Mouse (Mus musculus): Measurements from ENCODE around the gene Pdap1. TPM values are rescaled to one million over a fixed set of nuclear protein-coding genes. Genes with fewer than 3 reads are reported as not detected.
A peak's percentile ranks its signal among the peaks of the same experiment; 100 is the strongest.
"Not testable (repeated sequence)": the region's sequence is repeated elsewhere in the genome, so short reads cannot be mapped to it uniquely, and the experiment has no call there.

Pdap1 gene
- polyA plus RNA-seq, 1 experiment from 2014 or later: 145 TPM

DNA sequence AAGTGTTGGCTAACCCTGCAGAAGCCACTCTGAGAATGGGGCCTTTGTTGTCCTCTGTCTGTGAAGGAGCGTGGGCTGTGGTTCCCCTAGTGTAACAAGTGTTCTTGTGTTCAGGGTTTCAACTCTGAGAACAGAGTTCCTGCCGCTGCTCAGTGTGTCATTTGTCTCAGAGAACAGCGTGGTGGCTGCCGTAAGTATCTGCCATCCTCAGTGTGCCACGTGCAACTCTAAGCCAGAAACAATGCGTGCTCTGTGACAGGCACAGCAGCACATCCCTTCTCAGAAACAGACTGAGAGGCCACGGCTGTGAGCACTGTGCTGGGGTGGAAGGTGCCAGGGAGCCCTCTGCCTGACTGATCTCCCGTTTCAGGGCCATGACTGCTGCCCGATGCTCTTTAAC lies 35.7 kb downstream of the Pdap1 start:
- H3K27ac ChIP-seq: no peak overlapping the region
- peaks cover 100% of the 10 kb centered on the region for H3K36me3 ChIP-seq
- no peak overlapping the region for H3K9ac ChIP-seq (replicated peaks)
- no peak overlapping the region for H3K4me3 ChIP-seq (replicated peaks)
- H3K9me3 ChIP-seq: no peaks in the 10 kb centered on the region
- H3K4me2 ChIP-seq: no peak overlapping the region
- H3K4me1 ChIP-seq (replicated peaks): no peaks in the 10 kb centered on the region
- WGBS: 90% methylated on average over 9 of the region's 9 CpGs
- no peak for ATAC-seq (ENCODE audit: insufficient number of reproducible peaks, insufficient read depth, low FRiP score, low TSS enrichment, low read depth)
- no peaks in the 10 kb centered on the region for H3K27me3 ChIP-seq

DNA sequence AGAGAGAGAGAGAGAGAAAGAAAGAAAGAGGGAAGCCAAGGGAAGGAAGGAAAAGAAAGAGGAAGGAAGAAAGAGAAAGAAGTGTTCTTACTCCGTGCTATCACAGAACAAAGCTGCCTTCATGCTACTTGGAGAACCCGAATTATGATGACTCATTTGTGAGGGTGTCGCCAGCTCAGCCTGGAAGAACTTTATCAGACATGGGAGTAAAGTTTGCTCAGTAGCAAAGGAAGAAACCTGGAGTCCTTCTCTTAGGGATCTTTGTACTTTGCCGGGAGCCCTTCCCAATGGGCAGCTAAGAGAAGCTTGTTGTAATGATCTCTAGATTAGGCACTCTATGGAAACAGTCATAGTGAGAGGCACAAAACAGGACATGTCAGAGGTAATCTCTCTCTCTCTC lies 37.3 kb downstream of the Pdap1 start:
- no peaks in the 10 kb centered on the region for H3K27me3 ChIP-seq
- H3K4me2 ChIP-seq: no peak overlapping the region
- H3K4me3 ChIP-seq (replicated peaks): no peak overlapping the region
- ATAC-seq (ENCODE audit: insufficient number of reproducible peaks, insufficient read depth, low FRiP score, low TSS enrichment, low read depth): no peak
- H3K9ac ChIP-seq (replicated peaks): no peak overlapping the region
- H3K36me3 ChIP-seq: peaks cover 97% of the 10 kb centered on the region
- H3K9me3 ChIP-seq: no peaks in the 10 kb centered on the region
- H3K27ac ChIP-seq: no peak overlapping the region
- no peaks in the 10 kb centered on the region for H3K4me1 ChIP-seq (replicated peaks)
- WGBS: 95% methylated on average over 4 of the region's 4 CpGs

DNA sequence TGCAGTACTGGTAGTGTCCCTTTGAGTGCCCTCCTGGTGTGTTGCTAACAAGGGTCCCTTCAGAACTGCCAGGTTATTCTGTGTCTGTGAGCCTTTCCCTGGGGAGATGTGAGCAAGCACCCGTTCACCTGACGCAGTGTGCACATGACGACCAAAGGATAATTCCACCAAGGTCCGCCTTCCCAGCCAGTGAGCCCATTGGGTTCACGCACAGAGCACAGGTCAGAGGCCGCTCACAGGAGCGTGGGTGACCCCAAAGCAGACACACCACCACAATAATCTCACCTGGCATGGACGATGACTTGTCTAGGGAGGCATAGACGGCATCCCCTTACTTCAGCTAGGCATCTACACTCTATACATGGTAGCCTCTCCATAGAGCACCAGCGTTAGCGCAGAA lies 38.6 kb downstream of the Pdap1 start:
- ATAC-seq (ENCODE audit: insufficient number of reproducible peaks, insufficient read depth, low FRiP score, low TSS enrichment, low read depth); H3K4me3 ChIP-seq (replicated peaks); H3K27ac ChIP-seq; H3K9ac ChIP-seq (replicated peaks); H3K27me3 ChIP-seq; H3K4me1 ChIP-seq (replicated peaks); H3K9me3 ChIP-seq; H3K4me2 ChIP-seq: not testable (repeated sequence)
- peaks cover 97% of the 10 kb centered on the region for H3K36me3 ChIP-seq
- WGBS: 94% methylated on average over 11 of the region's 11 CpGs

DNA sequence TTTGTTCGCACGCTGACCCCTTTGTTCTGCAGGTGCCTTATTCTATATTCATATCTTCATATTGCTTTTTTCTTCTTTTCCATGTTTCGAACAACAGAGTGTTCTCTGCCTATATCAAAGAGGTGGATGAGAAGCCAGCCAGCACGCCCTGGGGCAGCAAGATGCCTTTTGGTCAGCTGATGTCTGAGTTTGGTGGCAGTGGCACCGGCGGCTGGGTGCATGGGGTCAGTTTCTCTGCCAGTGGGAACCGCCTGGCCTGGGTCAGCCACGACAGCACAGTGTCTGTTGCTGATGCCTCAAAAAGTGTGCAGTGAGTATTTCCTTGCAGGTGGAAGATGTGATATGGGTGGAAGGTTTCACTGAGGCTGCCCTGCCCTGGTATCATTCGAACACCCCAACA lies 39.1 kb downstream of the Pdap1 start:
- H3K9me3 ChIP-seq: no peaks in the 10 kb centered on the region
- ATAC-seq (ENCODE audit: insufficient number of reproducible peaks, insufficient read depth, low FRiP score, low TSS enrichment, low read depth): no peak
- H3K27ac ChIP-seq: no peak overlapping the region
- no peak overlapping the region for H3K9ac ChIP-seq (replicated peaks)
- H3K4me1 ChIP-seq (replicated peaks): no peaks in the 10 kb centered on the region
- no peak overlapping the region for H3K4me3 ChIP-seq (replicated peaks)
- peaks cover 97% of the 10 kb centered on the region for H3K36me3 ChIP-seq
- 92% methylated on average over 9 of the region's 9 CpGs for whole genome bisulfite sequencing
- no peaks in the 10 kb centered on the region for H3K27me3 ChIP-seq
- no peak overlapping the region for H3K4me2 ChIP-seq

DNA sequence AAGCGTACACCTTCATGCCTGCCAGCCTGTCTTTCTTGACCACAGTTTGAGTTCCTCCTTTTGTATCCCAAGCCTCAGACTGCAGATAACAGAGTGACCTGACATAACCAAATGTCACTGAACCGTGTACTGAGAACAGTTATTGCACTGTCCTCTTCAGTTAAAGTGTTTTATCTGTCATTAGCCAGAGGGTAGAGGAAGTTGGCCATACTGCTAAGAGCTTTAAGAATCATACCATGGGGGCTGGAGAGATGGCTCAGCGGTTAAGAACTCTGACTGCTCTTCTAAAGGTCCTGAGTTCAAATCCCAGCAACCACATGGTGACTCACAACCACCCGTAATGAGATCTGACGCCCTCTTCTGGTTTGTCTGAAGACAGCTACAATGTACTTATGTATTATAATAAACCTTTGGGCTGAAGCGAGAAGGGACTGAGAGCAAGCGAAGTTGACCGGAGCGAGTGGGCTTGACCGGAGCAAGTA lies 41.7 kb downstream of the Pdap1 start:
- no peak for ATAC-seq (ENCODE audit: insufficient number of reproducible peaks, insufficient read depth, low FRiP score, low TSS enrichment, low read depth)
- 92% methylated on average over 10 of the region's 10 CpGs for WGBS
- Histone ChIP-seq H3K9me3 (no peaks in the 10 kb centered on the region), H3K4me1 (replicated peaks) (no peaks in the 10 kb centered on the region), H3K4me2 (no peak overlapping the region), H3K27me3 (no peaks in the 10 kb centered on the region), H3K36me3 (peaks cover 95% of the 10 kb centered on the region), H3K9ac (replicated peaks) (no peak overlapping the region), H3K4me3 (replicated peaks) (no peak overlapping the region), H3K27ac (no peak overlapping the region)

DNA sequence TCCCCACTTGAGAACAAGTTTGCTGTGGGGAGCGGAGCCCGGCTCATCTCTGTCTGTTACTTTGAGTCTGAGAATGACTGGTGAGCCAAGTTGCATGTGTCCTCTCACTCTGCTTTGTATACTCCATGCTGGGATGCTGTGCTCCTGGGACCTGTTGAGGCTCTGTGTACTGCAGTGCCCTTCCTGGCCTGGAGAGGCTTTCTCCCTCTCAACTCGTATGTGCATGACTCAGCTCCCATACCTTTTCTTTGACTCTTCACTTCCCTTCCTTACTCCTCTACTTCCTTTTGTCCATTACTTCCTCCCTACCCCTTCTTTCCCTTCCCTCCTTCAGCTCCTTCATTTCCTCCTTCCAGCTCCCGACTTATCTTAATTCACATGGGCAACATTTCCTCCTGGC lies 43.8 kb downstream of the Pdap1 start:
- H3K36me3 ChIP-seq: peaks cover 93% of the 10 kb centered on the region
- H3K9me3 ChIP-seq: no peaks in the 10 kb centered on the region
- H3K27ac ChIP-seq: no peak overlapping the region
- H3K4me2 ChIP-seq: no peak overlapping the region
- no peak for ATAC-seq (ENCODE audit: insufficient number of reproducible peaks, insufficient read depth, low FRiP score, low TSS enrichment, low read depth)
- WGBS: 90% methylated on average over 4 of the region's 4 CpGs
- no peaks in the 10 kb centered on the region for H3K4me1 ChIP-seq (replicated peaks)
- H3K9ac ChIP-seq (replicated peaks): no peak overlapping the region
- no peaks in the 10 kb centered on the region for H3K27me3 ChIP-seq
- no peak overlapping the region for H3K4me3 ChIP-seq (replicated peaks)

DNA sequence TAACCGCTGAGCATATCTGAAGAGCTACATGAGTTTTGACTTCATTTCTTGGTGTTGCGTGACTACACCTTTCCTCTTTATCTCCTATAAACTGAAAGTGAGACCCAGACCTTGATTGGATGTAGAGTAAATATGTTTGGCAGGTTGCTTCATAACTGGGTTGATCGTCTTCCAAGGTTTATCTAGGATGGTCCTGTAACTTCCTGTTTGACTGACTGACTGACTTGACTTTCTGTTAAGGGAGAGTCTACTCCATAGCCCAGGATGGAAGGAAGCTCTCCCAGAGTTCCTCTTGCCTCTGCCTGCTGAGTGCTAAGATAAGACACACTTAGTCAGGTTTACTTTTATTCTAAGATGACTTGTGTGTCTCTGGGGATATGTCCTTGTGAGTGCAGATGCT lies 50.2 kb downstream of the Pdap1 start:
- Histone ChIP-seq H3K4me3 (replicated peaks) (no peak overlapping the region), H3K9ac (replicated peaks) (no peak overlapping the region), H3K4me1 (replicated peaks) (peaks cover 3% of the 10 kb centered on the region; the same call in 1 of the 2 replicates), H3K27me3 (no peaks in the 10 kb centered on the region), H3K36me3 (peaks cover 68% of the 10 kb centered on the region), H3K9me3 (no peaks in the 10 kb centered on the region), H3K4me2 (no peak overlapping the region), H3K27ac (no peak overlapping the region)
- ATAC-seq (ENCODE audit: insufficient number of reproducible peaks, insufficient read depth, low FRiP score, low TSS enrichment, low read depth): no peak
- 95% methylated on average over 3 of the region's 3 CpGs for WGBS

DNA sequence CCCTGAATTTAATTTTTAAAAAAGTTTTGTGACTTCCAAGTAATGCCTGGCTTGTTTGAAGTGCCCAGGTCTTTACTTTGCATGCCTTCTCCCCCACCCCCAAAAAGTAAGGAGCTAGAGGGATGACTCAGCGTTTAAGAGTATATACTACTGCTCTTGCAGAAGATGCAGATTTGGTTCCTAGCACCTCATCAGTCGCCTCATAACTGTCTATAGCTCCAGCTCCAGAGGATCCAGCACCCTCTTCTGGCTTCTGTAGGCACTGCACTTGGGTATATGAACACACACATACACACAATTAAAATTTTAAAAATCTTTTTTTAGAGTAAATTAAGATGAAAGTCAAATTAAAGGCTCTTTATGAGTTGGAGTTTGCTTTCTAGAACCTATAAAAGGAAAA lies 51.9 kb downstream of the Pdap1 start:
- H3K4me3 ChIP-seq (replicated peaks): no peak overlapping the region
- H3K4me2 ChIP-seq: no peak overlapping the region
- H3K27ac ChIP-seq: no peak overlapping the region
- ATAC-seq (ENCODE audit: insufficient number of reproducible peaks, insufficient read depth, low FRiP score, low TSS enrichment, low read depth): no peak
- H3K9me3 ChIP-seq: no peaks in the 10 kb centered on the region
- 91% methylated on average over 2 of the region's 2 CpGs for WGBS
- peaks cover 53% of the 10 kb centered on the region for H3K36me3 ChIP-seq
- no peak overlapping the region for H3K9ac ChIP-seq (replicated peaks)
- H3K27me3 ChIP-seq: no peaks in the 10 kb centered on the region
- peaks cover 9% of the 10 kb centered on the region; the same call in 1 of the 2 replicates for H3K4me1 ChIP-seq (replicated peaks)

DNA sequence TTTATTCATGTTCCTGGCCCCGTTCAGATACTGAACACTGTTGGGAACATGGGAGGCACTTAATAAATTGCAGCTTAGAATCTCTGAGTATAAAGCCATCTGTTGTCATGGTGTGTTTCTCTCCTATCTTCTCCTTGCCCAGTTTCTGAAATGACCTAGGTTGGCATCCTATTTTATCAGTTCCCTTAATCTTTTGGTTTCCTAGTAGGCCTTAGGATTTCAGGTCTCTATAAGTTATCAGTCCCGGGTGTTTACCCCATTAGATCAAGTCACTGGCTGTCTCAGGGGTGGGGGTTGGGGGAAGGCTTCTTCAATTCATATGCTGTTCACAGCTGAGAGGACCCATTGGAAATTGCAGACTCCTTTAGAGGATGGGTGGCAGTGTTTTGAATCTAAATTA lies 55.2 kb downstream of the Pdap1 start:
- Histone ChIP-seq H3K9ac (replicated peaks) (peak overlapping the region; percentile 13; the same call in 1 of the 2 replicates), H3K9me3 (no peaks in the 10 kb centered on the region), H3K36me3 (peaks cover 26% of the 10 kb centered on the region; the same call in 1 of the 2 replicates), H3K27ac (no peak overlapping the region), H3K4me3 (replicated peaks) (peak overlapping the region; percentile 79), H3K27me3 (no peaks in the 10 kb centered on the region), H3K4me2 (peak overlapping the region; percentile 87), H3K4me1 (replicated peaks) (peaks cover 9% of the 10 kb centered on the region; the same call in 1 of the 2 replicates)
- 78% methylated on average over 2 of the region's 2 CpGs for WGBS
- ATAC-seq (ENCODE audit: insufficient number of reproducible peaks, insufficient read depth, low FRiP score, low TSS enrichment, low read depth): no peak

DNA sequence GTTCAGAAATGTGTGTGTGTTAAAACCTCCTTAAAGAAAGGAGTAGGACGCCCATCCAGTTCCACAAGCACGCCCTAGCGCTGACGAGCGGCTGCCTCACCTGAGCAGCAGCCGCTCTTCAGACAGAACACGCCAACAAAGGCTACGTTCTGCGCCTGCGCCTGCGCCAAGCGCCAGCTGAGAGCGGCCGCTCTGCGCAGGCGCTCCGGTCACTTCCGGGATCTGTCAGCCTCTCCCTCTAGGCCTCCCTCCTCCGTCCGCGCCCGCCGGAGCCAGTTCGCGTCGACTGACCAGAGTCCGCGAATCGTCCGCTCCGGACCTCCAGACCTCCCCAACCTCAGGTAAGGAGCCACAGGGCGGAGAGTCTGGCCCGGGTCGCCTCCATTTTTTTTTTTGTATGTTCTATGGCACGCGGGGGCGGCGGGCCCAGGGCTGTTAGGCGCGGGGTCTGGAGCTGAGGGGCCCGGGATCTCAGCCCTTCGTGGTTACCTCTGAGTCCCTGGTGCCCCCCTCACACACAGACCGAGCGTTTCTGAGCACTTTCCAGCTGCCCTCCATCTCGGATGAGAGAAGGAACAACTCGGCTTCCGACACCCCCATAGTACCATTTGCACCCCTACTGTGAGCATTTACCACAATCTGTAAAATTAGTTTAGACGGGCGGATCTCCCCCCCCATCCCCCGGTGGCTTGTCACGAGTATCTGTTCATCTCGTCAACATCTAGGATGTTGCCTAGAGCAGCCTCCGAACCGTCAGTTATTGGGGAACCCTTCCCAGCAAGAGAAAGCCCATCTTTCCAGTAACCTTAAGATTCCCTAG lies 56.2 kb downstream of the Pdap1 start, which contains the start of the genes Arpc1a and Kpna7:
Gene Arpc1a (plus strand): TSS at position 199 of the 820 bp plus-strand sequence.
Gene Kpna7 (minus strand): TSS at position 399 of the 820 bp plus-strand sequence.
- peak within 1 kb of the TSS; percentile 85 for H3K9ac ChIP-seq (replicated peaks)
- H3K9me3 ChIP-seq: no peaks in the 10 kb centered on the region
- peak; percentile 86 for ATAC-seq (ENCODE audit: insufficient number of reproducible peaks, insufficient read depth, low FRiP score, low TSS enrichment, low read depth)
- peak within 1 kb of the TSS; percentile 79; the same call in 1 of the 2 replicates for H3K27ac ChIP-seq
- peaks cover 21% of the 10 kb centered on the region; the same call in 1 of the 2 replicates for H3K36me3 ChIP-seq
- H3K4me3 ChIP-seq (replicated peaks): peak within 1 kb of the TSS; percentile 79
- no peaks in the 10 kb centered on the region for H3K27me3 ChIP-seq
- peak within 1 kb of the TSS; percentile 87 for H3K4me2 ChIP-seq
- under 1% methylated on average over 54 of the region's 54 CpGs for WGBS
- peaks cover 9% of the 10 kb centered on the region; the same call in 1 of the 2 replicates for H3K4me1 ChIP-seq (replicated peaks)

DNA sequence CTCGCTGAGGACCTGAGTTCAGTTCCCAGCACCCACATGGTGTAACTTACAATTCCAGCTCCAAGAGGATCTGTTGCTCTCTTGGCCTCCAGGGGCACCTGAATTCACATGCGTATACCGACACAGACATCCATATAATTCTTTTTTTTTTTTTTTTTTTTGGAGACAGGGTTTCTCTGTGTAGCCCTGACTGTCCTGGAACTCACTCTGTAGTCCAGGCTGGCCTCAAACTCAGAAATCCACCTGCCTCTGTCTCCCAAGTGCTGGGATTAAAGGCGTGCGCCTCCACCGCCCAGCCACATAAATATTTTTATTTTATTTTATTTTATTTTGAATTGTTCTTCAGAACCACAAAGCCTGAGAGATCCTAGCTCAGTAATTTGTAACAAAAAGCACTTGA lies 56.8 kb downstream of the Pdap1 start:
- ATAC-seq (ENCODE audit: insufficient number of reproducible peaks, insufficient read depth, low FRiP score, low TSS enrichment, low read depth): peak; percentile 21; the same call in 1 of the 2 replicates
- 55% methylated on average over 6 of the region's 6 CpGs for WGBS

More for the DNA sequence above, 56.8 kb downstream of the Pdap1 start:
- peak overlapping the region; percentile 79 for H3K4me3 ChIP-seq (replicated peaks)
- H3K4me2 ChIP-seq: peak overlapping the region; percentile 87
- H3K4me1 ChIP-seq (replicated peaks); H3K9me3 ChIP-seq; H3K27me3 ChIP-seq: not testable (repeated sequence)
- peaks cover 15% of the 10 kb centered on the region; the same call in 1 of the 2 replicates for H3K36me3 ChIP-seq
- H3K9ac ChIP-seq (replicated peaks): peak overlapping the region; percentile 52
- peak overlapping the region; percentile 79; the same call in 1 of the 2 replicates for H3K27ac ChIP-seq

All from limb, embryonic 12.5 days (tissue).